ENCODE assay signal across 8 mouse cellular contexts in genomic region chr19:50374751-50375150, GRCm38 (mm10).
DNase-seq lines count a peak whose midpoint lies in the region; ATAC-seq and TF ChIP-seq lines count a peak whose summit lies in the region.

No protein-coding gene starts in this region.

- no peak overlapping the region for H3K27ac ChIP-seq in kidney, embryonic 16.5 days (ENCODE audit: low read length)
- no peak overlapping the region for H3K27ac ChIP-seq in forebrain, embryonic 16.5 days (ENCODE audit: low read length)

- no peak overlapping the region for H3K9ac ChIP-seq in kidney, embryonic 16.5 days (replicated peaks; ENCODE audit: low read length)
- H3K9ac ChIP-seq in forebrain, embryonic 16.5 days (replicated peaks; ENCODE audit: low read depth, low read length): no peak overlapping the region

- peak overlapping the region; percentile 30; the same call in 1 of the 2 replicates for H3K4me2 ChIP-seq in kidney, embryonic 16.5 days (replicated peaks; ENCODE audit: low read depth, low read length)
- peak overlapping the region; percentile 49 for H3K4me2 ChIP-seq in forebrain, embryonic 16.5 days (ENCODE audit: low read length)

- no peaks in the 10 kb centered on the region for H3K36me3 ChIP-seq in kidney, embryonic 16.5 days (ENCODE audit: insufficient read depth, low read length)
- H3K36me3 ChIP-seq in forebrain, embryonic 16.5 days (ENCODE audit: control insufficient read depth, insufficient read depth): no peaks in the 10 kb centered on the region

- H3K9me3 ChIP-seq in kidney, embryonic 16.5 days (ENCODE audit: low read length): no peaks in the 10 kb centered on the region
- H3K9me3 ChIP-seq in forebrain, embryonic 16.5 days (ENCODE audit: control insufficient read depth, low read length): no peaks in the 10 kb centered on the region

- 50% methylated on average over 10 of the region's 10 CpGs for WGBS in kidney, embryonic 16.5 days
- 6% methylated on average over 10 of the region's 10 CpGs for WGBS in forebrain, embryonic 16.5 days

- no peak for TF ChIP-seq CTCF in brain, embryonic 14.5 days (IDR thresholded peaks at IDR 0.05; ENCODE audit: borderline replicate concordance, extremely low read depth, insufficient read depth, insufficient read length)

- ATAC-seq in kidney, embryonic 16.5 days (ENCODE audit: low FRiP score, low TSS enrichment): no peak
- ATAC-seq in forebrain, embryonic 16.5 days: peak; percentile 62

- 0 out of 2 replicates have a peak, but pooled peaks cover 4% of the 10 kb centered on the region for H3K4me1 ChIP-seq in kidney, embryonic 16.5 days (ENCODE audit: insufficient read depth, low read length)
- H3K4me1 ChIP-seq in forebrain, embryonic 16.5 days (replicated peaks; ENCODE audit: control insufficient read depth, insufficient read depth, low read length): peaks cover 17% of the 10 kb centered on the region

- no peak for DNase-seq in kidney, adult 9 months
- peak; percentile 88 for DNase-seq in brain, embryonic 14.5 days (ENCODE audit: low read depth)
- peak; percentile 31 to 59 for DNase-seq in kidney, postnatal 4 days
- no peak for DNase-seq in spleen, postnatal 36 days (ENCODE audit: low spot score in 2 of 2)
- no peak for DNase-seq in thymus, postnatal 36 days
- DNase-seq in cerebellum, adult 18-20 months: no peak

- H3K4me3 ChIP-seq in kidney, embryonic 16.5 days (ENCODE audit: low read length): no peak overlapping the region
- H3K4me3 ChIP-seq in forebrain, embryonic 16.5 days (replicated peaks; ENCODE audit: low read length): peak overlapping the region; percentile 17

- TF ChIP-seq POLR2A in brain, embryonic 14.5 days (IDR thresholded peaks at IDR 0.05; ENCODE audit: borderline replicate concordance, extremely low read depth, insufficient read depth, insufficient read length, poor library complexity, severe bottlenecking): no peak

- no peaks in the 10 kb centered on the region for H3K27me3 ChIP-seq in kidney, embryonic 16.5 days (ENCODE audit: insufficient read depth, low read length)
- no peaks in the 10 kb centered on the region for H3K27me3 ChIP-seq in forebrain, embryonic 16.5 days (replicated peaks; ENCODE audit: control insufficient read depth, insufficient read depth, low read length)

Comparison
In these comparisons a context has a peak if more than half of its experiments do, and no peak if none do; other contexts are left out.
1. DNase-seq: peak in brain, embryonic 14.5 days (single experiment) and kidney, postnatal 4 days (2 of 2); none in kidney, adult 9 months (single experiment), spleen, postnatal 36 days (0 of 2), thymus, postnatal 36 days (0 of 2) and cerebellum, adult 18-20 months (0 of 2).